Mouse (Mus musculus) thymus, postnatal 14 days (tissue): ENCODE measurements around the gene Tcf20.
"Not testable (repeated sequence)": the region's sequence is repeated elsewhere in the genome, so short reads cannot be mapped to it uniquely, and the experiment has no call there.

ENCODE experiments used
- DNase-seq: peaks from one replicate; pipeline ENCODE4 v3.0.0; 2021

Tcf20 gene

DNA sequence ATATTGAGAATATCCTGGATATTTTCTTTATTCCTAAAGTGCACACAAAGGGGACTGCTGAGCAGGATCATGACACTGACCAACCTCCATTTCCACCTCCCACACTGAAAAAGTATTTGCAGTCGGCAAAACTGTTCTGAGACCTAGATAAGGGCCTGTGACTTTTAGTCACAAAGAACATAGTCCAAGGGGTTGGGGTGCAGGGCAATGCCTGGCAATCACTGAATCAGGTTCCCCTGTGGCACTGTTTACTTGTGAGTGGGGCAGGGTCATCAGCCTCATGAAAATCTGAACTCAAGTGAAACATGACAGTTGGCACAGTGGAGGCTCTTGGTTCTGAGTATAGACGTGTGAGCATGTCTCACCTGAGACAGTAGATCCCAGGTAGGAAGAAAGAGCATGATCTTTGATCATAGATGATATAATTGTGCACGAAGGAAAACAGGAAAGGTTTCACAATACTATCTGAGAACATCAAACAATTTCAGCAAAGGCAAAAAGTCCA lies 191.7 kb downstream of the Tcf20 start:
- DNase-seq, result no peak

DNA sequence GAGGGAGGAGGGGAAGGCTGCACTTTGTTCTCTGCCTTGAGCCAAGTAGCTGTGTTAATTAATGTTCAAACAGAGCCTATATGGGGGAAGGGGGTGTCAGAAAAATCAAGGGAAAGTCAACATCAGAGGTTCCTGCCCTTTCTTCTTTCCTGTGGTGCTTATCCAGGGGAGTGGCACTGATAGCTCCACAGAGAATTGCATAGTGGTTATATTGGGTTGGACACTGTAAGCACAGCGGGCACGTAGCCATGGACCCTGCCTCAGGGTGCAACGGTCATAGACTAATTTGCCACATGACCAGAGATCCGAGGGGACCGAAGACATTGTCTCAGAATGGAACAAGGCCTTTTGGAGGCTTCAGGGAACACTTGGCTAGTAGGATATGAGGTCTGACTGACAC lies 193.4 kb downstream of the Tcf20 start, which contains the start of gene Cyp2d26:
Cyp2d26 (minus strand) TSS at position 18 of the 400 bp plus-strand sequence.
- DNase-seq, result no peak

GRCm38 (mm10) chr15:82793868-82794267 lies 193.8 kb downstream of the Tcf20 start:
- no peak for DNase-seq

GRCm38 (mm10) chr15:82793454-82793853 lies 194.2 kb downstream of the Tcf20 start:
- DNase-seq, result no peak

DNA sequence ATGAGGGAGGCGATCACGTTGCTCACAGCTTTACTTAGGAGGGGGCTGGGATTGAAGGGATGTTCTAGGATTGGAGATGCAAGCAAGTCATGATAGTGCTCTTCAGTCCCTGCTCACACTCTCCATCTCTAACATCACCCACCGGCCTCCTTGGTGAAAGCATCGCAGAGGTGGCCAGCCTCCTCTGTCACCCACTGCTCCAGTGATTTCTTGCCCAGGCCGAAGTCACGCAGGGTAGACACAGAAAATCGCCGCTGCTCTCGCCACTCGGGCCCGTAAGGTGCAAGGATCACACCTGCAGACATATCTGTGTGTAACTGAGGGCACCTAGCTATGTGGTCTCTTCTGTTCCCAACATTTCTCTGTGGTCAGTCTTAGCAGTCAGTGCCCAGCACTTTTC lies 195.1 kb downstream of the Tcf20 start:
- no peak for DNase-seq

- no peak for DNase-seq
These were observed 203.1 kb downstream of the Tcf20 start for GRCm38 (mm10) chr15:82784581-82784980.

DNA sequence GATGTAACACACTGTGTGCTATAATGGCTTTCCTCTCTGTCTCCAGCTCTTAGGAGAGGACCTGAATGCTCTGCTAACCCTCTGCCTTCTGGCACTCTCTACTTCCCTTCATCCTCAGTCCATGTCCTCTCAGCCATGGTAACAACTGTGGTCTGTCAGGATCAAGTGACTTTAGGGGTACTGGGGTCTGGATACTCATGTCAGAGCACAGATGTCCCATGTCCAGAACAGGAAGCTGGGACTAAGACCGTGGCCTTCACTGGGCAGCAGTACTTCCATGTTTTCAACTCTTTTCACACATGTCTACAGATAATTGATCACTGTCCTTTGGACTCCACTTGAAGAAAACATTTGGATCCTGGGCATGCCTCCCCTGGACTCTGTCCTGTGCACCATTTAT lies 203.9 kb downstream of the Tcf20 start:
- no peak for DNase-seq

DNA sequence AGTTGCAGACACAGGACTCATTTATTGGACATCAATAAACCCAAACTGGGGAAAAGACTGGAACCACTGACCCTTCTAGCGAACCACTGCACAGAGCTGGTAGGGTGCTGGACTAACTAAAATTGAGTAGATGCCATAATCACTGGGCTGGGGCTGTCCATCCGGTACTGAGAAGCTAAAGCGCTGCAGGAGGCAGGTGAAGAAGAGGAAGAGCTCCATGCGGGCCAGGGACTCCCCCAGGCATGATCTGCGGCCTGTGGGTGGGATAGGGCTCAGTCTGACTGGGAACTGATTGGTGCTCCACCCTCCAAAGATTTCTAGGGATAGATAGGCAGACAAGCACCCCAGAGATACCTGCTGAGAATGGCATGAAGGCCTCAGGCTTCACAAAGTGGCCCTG lies 209.8 kb downstream of the Tcf20 start:
- not testable (repeated sequence) for DNase-seq

DNA sequence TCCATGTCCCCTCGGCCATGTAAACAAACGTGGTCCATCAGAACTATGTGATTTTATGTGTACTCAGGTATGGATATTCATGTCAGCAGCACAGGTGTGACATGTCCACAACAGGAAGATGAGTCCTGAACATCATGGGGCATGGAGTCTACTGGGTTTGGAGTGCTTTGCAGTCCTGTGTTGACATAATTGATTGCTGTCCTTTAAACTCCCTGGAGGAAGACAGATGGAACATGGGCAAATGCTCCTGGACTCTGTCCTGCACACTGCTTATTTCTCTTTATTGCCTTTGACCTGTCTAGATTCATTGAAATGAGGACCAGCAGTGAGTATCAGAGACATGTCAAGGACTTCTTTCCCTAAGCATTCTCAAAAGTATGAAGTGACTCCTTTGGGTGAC lies 221.7 kb downstream of the Tcf20 start:
- DNase-seq, result no peak

DNA sequence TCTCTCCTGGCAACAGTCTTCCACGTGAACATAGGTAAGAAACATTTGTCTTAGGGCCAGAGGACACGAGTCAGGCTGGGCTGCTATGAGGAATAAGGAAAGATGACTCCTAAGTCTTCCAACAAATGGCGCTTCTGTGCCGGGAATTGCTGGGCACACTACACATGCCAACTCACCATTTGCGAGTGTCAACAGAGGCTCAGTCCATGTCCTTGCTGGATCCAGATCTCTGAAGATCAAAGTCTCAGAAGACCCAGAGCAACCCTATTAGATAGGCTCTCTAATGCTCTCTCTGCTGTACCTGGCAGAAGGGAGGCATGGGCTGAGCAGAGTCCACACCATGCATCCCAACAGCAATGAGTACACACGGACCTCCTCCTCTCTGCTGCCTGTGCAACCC lies 222.8 kb downstream of the Tcf20 start:
- DNase-seq, result no peak

DNA sequence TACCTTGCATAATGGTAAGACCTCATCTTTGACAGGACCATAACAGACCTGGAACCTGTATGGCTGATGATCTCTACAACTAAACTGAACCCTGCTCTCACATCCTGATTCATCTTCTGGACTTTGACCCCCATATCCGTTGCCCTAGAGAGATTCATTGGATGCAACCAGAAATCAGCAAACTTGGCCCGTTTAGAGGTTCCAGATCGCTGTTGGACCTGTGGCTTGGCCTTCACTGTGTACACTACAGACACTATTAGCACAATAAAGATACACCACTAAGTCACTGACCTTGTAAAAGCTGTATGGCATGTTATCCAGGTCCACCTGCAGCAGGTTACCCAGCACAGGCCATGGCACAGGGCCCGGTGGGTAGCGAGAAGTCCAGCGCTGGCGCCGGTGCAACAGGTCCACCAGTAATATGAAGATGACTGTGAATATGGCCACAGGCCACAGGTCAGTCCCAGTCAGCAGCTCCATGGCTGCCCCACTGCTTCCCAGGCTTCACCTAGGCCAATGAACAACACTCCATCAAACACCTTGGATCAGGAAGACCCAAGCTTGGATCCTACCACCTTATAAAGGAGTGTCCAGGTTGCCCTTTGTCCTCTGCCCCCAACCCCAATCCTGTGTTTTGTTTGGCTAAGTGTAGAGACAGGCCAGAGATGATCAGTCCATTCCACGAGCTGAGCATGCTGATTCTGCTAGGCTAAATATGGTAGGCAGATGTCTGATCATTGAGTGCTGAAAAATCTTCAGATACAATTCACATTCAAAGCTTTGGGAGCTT lies 223.8 kb downstream of the Tcf20 start, which contains the start of gene Cyp2d40:
Cyp2d40 (minus strand) TSS at position 553 of the 790 bp plus-strand sequence.
- no peak for DNase-seq
